Mouse (Mus musculus): ENCODE data around the gene Adra1d. TPM values are rescaled to one million over a fixed set of nuclear protein-coding genes. Genes with fewer than 3 reads are reported as not detected.

Adra1d gene
- polyA plus RNA-seq, 1 experiment from 2014 or later = 0.34 TPM

DNA sequence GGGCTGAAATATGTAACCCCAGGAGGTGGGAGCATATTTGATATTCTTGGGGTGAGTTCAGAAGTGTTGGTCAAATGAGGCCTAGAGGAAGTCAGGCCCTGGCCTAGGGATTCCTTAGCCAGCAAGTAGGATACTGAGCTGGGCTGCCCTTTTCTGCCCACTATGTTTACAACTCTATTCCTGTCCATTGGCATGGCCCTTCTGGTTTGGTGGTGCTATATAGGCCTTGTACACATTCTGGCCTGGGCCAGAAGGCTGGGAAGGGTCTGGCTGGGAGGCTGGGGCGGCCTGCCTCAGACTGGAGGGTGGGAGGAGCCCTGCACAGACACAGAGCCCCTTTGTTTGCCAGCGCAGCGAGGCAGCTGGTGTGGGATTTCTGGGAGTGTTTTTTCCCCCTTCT lies 55.7 kb downstream of the Adra1d start:
- 13% methylated on average over 3 of the region's 3 CpGs for WGBS
- no peak overlapping the region for H3K4me3 ChIP-seq (ENCODE audit: low read depth, low read length)
- no peaks in the 10 kb centered on the region for H3K36me3 ChIP-seq (ENCODE audit: control insufficient read depth, insufficient read depth, low read length)
- H3K27ac ChIP-seq (ENCODE audit: low read depth, low read length) = peak overlapping the region; percentile 70
- peaks cover 18% of the 10 kb centered on the region for H3K4me1 ChIP-seq (ENCODE audit: control insufficient read depth, insufficient read depth, low read length)
- H3K9ac ChIP-seq (ENCODE audit: low read length) = peak overlapping the region; percentile 54
- no peaks in the 10 kb centered on the region for H3K9me3 ChIP-seq (ENCODE audit: control insufficient read depth, low read length)
- DNase-seq (ENCODE audit: low spot score, missing footprints) (peak; percentile 94), ATAC-seq (ENCODE audit: low FRiP score) (peak; percentile 89)
- no peak overlapping the region for H3K4me2 ChIP-seq
- no peaks in the 10 kb centered on the region for H3K27me3 ChIP-seq (ENCODE audit: control insufficient read depth, insufficient read depth, low read length)

- Histone ChIP-seq H3K36me3 (ENCODE audit: control insufficient read depth, insufficient read depth, low read length) (no peaks in the 10 kb centered on the region), H3K9ac (ENCODE audit: low read length) (no peak overlapping the region), H3K27me3 (ENCODE audit: control insufficient read depth, insufficient read depth, low read length) (no peaks in the 10 kb centered on the region), H3K4me2 (no peak overlapping the region), H3K4me1 (ENCODE audit: control insufficient read depth, insufficient read depth, low read length) (peaks cover 18% of the 10 kb centered on the region), H3K27ac (ENCODE audit: low read depth, low read length) (no peak overlapping the region), H3K4me3 (ENCODE audit: low read depth, low read length) (no peak overlapping the region), H3K9me3 (ENCODE audit: control insufficient read depth, low read length) (no peaks in the 10 kb centered on the region)
- peak; percentile 66 for DNase-seq (ENCODE audit: low spot score, missing footprints)
- no peak for ATAC-seq (ENCODE audit: low FRiP score)
Observed at GRCm38 (mm10) chr2:131505431-131505830, 56.7 kb downstream of the Adra1d start.

DNA sequence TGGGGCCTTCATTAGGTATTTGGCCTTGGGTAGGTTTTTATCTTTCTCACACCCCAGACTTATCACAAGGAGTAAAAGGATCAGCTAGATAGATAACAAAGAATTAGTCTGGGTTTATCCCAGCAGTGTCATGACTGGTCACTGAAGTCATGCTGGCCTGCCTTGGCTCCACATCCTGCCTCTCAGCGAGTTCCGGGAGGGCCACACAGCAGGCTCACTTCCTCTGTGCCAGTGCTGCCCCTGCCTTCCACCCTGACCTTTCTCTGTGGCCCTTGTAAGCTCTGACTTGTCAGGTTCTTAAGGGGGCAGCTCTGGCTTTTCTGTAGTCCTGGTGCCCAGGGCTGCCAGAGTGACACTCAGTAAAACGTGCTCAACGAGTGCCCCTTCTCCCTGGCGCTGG lies 59.5 kb downstream of the Adra1d start:
- H3K4me3 ChIP-seq (ENCODE audit: low read depth, low read length) = no peak overlapping the region
- no peak overlapping the region for H3K9ac ChIP-seq (ENCODE audit: low read length)
- no peak overlapping the region for H3K27ac ChIP-seq (ENCODE audit: low read depth, low read length)
- H3K36me3 ChIP-seq (ENCODE audit: control insufficient read depth, insufficient read depth, low read length) = no peaks in the 10 kb centered on the region
- H3K4me2 ChIP-seq = no peak overlapping the region
- H3K4me1 ChIP-seq (ENCODE audit: control insufficient read depth, insufficient read depth, low read length) = peaks cover 10% of the 10 kb centered on the region
- DNase-seq (ENCODE audit: low spot score, missing footprints) (peak; percentile 64), ATAC-seq (ENCODE audit: low FRiP score) (no peak)
- 77% methylated on average over 5 of the region's 5 CpGs for WGBS
- no peaks in the 10 kb centered on the region for H3K27me3 ChIP-seq (ENCODE audit: control insufficient read depth, insufficient read depth, low read length)
- no peaks in the 10 kb centered on the region for H3K9me3 ChIP-seq (ENCODE audit: control insufficient read depth, low read length)

- DNase-seq (ENCODE audit: low spot score, missing footprints) (peak; percentile 77), ATAC-seq (ENCODE audit: low FRiP score) (no peak)
- Histone ChIP-seq H3K4me3 (ENCODE audit: low read depth, low read length) (no peak overlapping the region), H3K9ac (ENCODE audit: low read length) (no peak overlapping the region), H3K4me2 (no peak overlapping the region), H3K27me3 (ENCODE audit: control insufficient read depth, insufficient read depth, low read length) (no peaks in the 10 kb centered on the region), H3K27ac (ENCODE audit: low read depth, low read length) (no peak overlapping the region), H3K9me3 (ENCODE audit: control insufficient read depth, low read length) (no peaks in the 10 kb centered on the region), H3K36me3 (ENCODE audit: control insufficient read depth, insufficient read depth, low read length) (no peaks in the 10 kb centered on the region), H3K4me1 (ENCODE audit: control insufficient read depth, insufficient read depth, low read length) (peaks cover 9% of the 10 kb centered on the region)
- WGBS = 61% methylated on average over 5 of the region's 5 CpGs
Observed at GRCm38 (mm10) chr2:131501886-131502285, 60.2 kb downstream of the Adra1d start.

- H3K27ac ChIP-seq (ENCODE audit: low read depth, low read length) = no peak overlapping the region
- no peaks in the 10 kb centered on the region for H3K27me3 ChIP-seq (ENCODE audit: control insufficient read depth, insufficient read depth, low read length)
- H3K4me3 ChIP-seq (ENCODE audit: low read depth, low read length) = no peak overlapping the region
- no peaks in the 10 kb centered on the region for H3K36me3 ChIP-seq (ENCODE audit: control insufficient read depth, insufficient read depth, low read length)
- no peaks in the 10 kb centered on the region; the same call in 1 of the 2 replicates for H3K4me1 ChIP-seq (ENCODE audit: control insufficient read depth, insufficient read depth, low read length)
- DNase-seq (ENCODE audit: low spot score, missing footprints) (peak; percentile 79), ATAC-seq (ENCODE audit: low FRiP score) (peak; percentile 13; the same call in 1 of the 2 replicates)
- H3K4me2 ChIP-seq = no peak overlapping the region
- H3K9ac ChIP-seq (ENCODE audit: low read length) = no peak overlapping the region
- 74% methylated on average over 5 of the region's 5 CpGs for WGBS
- no peaks in the 10 kb centered on the region for H3K9me3 ChIP-seq (ENCODE audit: control insufficient read depth, low read length)
Observed at GRCm38 (mm10) chr2:131499290-131499845, 62.7 kb downstream of the Adra1d start.

DNA sequence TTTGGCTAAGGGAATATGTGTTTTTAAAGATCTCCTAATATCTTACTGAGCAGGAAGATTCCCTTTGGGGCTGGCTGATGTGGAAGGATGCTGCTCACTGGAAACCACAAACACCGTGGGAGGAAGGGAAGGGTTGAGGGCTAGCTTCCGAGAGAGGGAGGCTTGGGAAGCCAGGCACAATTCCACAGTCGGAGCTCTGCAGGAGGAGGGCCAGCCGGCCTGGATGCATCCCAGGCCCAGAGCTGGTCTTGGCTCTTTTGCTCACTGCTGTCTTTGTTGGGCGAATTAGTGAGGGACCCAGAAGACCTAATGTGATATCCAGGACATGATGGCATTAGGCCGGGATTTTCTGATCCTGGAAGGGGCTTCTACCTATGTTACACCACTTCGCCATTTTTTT lies 63.9 kb downstream of the Adra1d start:
- Histone ChIP-seq H3K4me2 (no peak overlapping the region), H3K4me1 (ENCODE audit: control insufficient read depth, insufficient read depth, low read length) (no peaks in the 10 kb centered on the region; the same call in 1 of the 2 replicates), H3K9ac (ENCODE audit: low read length) (no peak overlapping the region), H3K36me3 (ENCODE audit: control insufficient read depth, insufficient read depth, low read length) (no peaks in the 10 kb centered on the region), H3K4me3 (ENCODE audit: low read depth, low read length) (no peak overlapping the region), H3K27me3 (ENCODE audit: control insufficient read depth, insufficient read depth, low read length) (no peaks in the 10 kb centered on the region), H3K9me3 (ENCODE audit: control insufficient read depth, low read length) (no peaks in the 10 kb centered on the region), H3K27ac (ENCODE audit: low read depth, low read length) (no peak overlapping the region)
- WGBS = 76% methylated on average over 7 of the region's 7 CpGs
- no peak for DNase-seq (ENCODE audit: low spot score, missing footprints)
- no peak for ATAC-seq (ENCODE audit: low FRiP score)

DNA sequence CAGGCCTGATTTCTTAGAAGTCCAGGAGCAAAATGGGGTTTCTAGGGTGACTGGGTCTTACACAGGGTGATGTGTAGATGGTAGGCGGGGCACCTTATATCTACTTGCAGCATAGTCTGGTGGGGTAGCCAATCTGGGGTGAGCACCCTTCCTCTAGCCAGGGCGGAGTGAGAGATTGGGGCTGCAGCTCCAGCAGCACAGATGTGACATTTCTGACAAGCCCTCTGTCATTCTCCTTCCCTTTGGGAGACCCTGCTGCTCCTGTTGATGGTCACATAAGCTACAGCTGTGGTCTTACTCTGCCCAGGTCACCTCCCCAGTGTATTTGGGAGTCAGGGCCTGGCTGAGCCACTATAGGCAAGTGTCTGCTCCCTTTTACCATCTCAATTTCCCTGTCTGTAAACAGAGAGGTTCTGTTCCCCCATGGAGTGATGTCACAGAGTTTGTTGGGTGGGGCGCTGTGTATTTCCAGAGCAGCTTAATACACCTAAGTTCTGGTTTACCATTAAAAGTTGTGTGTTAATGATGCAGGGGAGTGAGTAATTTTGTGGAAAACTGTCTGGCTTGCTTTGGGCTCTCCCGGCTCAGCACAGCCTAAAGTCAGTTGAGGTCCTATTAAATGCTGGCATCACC lies 64.7 kb downstream of the Adra1d start:
- H3K4me3 ChIP-seq (ENCODE audit: low read depth, low read length) = no peak overlapping the region
- whole genome bisulfite sequencing = 92% methylated on average over 4 of the region's 4 CpGs
- no peaks in the 10 kb centered on the region for H3K9me3 ChIP-seq (ENCODE audit: control insufficient read depth, low read length)
- ATAC-seq (ENCODE audit: low FRiP score) (no peak), DNase-seq (ENCODE audit: low spot score, missing footprints) (no peak)
- H3K9ac ChIP-seq (ENCODE audit: low read length) = no peak overlapping the region
- peaks cover 6% of the 10 kb centered on the region; the same call in 1 of the 2 replicates for H3K4me1 ChIP-seq (ENCODE audit: control insufficient read depth, insufficient read depth, low read length)
- no peak overlapping the region for H3K27ac ChIP-seq (ENCODE audit: low read depth, low read length)
- H3K4me2 ChIP-seq = no peak overlapping the region
- no peaks in the 10 kb centered on the region for H3K27me3 ChIP-seq (ENCODE audit: control insufficient read depth, insufficient read depth, low read length)
- no peaks in the 10 kb centered on the region for H3K36me3 ChIP-seq (ENCODE audit: control insufficient read depth, insufficient read depth, low read length)

DNA sequence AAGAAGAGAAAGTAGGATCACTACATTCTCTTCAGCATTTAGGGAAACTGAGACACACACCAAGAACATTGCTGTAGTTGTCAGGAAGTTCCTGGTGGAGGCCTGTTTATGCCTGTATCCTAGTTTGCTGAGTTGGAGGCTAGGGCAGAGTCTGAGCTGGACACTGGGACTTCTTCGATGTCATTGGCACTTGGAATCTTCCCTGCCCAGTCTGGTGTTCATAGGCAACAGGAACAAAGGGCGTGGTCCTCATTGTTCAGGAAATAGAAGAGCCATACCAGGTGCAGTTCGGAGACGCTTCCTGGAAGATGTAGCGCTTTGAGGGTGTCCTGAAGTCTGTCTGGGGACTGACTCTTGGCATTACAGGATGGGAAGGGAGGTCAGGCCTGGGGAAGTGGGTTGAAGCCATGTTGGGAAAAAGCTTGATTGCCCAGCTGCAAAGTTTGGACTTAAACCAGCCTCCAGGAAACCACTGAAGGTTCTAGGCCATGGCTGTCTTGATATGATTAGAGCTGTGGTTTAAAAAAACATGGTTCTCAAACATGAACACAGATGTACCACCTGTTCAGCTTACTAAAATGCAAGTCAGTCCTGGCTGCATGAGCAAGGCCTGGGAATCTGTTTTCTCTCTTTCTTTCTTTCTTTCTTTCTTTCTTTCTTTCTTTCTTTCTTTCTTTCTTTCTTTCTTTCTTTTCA lies 65.8 kb downstream of the Adra1d start:
- Histone ChIP-seq H3K4me3 (ENCODE audit: low read depth, low read length) (no peak overlapping the region), H3K9me3 (ENCODE audit: control insufficient read depth, low read length) (no peaks in the 10 kb centered on the region), H3K4me2 (no peak overlapping the region), H3K4me1 (ENCODE audit: control insufficient read depth, insufficient read depth, low read length) (peaks cover 6% of the 10 kb centered on the region; the same call in 1 of the 2 replicates), H3K27ac (ENCODE audit: low read depth, low read length) (no peak overlapping the region), H3K27me3 (ENCODE audit: control insufficient read depth, insufficient read depth, low read length) (no peaks in the 10 kb centered on the region), H3K36me3 (ENCODE audit: control insufficient read depth, insufficient read depth, low read length) (no peaks in the 10 kb centered on the region), H3K9ac (ENCODE audit: low read length) (no peak overlapping the region)
- DNase-seq (ENCODE audit: low spot score, missing footprints) = no peak
- WGBS = 90% methylated on average over 5 of the region's 5 CpGs
- ATAC-seq (ENCODE audit: low FRiP score) = no peak

Measured in midbrain, embryonic 11.5 days (tissue).